Mouse (Mus musculus) liver, postnatal 0 days (tissue): ENCODE results near the gene Htt.

ENCODE experiments used
- CTCF ChIP-seq: sonication (generic); IDR thresholded peaks from 2 replicates; pipeline ENCODE4 v1.5.1; 2016; ENCODE audit warnings: antibody characterized with exemption, low read depth
- EP300 ChIP-seq: IDR thresholded peaks from 2 replicates; pipeline ENCODE4 v1.6.1; 2016; ENCODE audit warnings: antibody characterized with exemption, low read depth, mild to moderate bottlenecking

DNA sequence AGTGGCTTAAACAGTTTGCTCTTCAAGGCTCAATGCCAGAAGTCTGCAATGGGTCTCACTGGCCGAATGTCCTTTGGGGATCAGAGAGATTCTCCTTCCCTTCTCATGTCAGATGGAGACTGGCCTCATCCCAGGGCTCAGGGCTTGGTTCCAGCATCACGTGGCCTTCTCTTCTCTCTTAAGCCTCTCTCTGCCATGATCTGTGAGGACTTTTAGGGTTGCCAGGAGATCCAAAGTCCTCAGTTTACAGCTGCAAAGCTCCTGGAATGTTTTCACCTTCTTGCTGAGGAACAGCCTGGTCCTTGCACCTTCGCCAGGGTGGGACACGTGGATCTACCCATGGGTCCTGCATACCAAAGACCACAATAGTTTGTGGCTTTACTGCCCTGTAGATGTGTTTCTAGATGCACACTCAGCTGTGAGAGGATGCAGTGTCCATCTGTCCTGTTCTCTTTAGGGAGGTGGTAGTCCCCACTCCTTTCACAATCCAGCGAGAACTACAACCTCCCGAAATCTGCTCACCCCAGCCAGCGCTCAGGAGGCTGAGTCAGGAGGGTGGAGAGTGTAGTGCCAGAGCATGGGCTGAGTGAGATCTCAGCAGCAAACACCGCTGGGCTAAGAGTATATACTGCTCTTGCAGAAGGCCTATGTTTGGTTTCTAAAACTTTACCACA lies 189.8 kb downstream of the Htt start:
- no peak for TF ChIP-seq CTCF
- TF ChIP-seq EP300: no peak
